Mouse (Mus musculus): ENCODE results near the gene Nfe2l3. TPM values are rescaled to one million over a fixed set of nuclear protein-coding genes. Genes with fewer than 3 reads are reported as not detected.
"Not testable (repeated sequence)": the region's sequence is repeated elsewhere in the genome, so short reads cannot be mapped to it uniquely, and the experiment has no call there.

Gene Nfe2l3
- 4.0 and 4.1 TPM in 2 replicates for polyA plus RNA-seq (2014; fragmentation: Nextera tagmentation; extraction: Ambion mirVana)

GRCm38 (mm10) chr6:51432535-51433397 lies at the start of gene Nfe2l3:
Gene Nfe2l3 (plus strand): TSS chr6:51432670.
- ATAC-seq (ENCODE audit: low read depth): peak; percentile 89

GRCm38 (mm10) chr6:51383769-51384755 lies 48.4 kb upstream of the Nfe2l3 start:
- 11% methylated on average over 26 of the region's 26 CpGs for WGBS
- Histone ChIP-seq H3K9me3 (ENCODE audit: control insufficient read depth, low read length) (no peaks in the 10 kb centered on the region), H3K4me1 (ENCODE audit: control insufficient read depth, insufficient read depth, low read length) (0 out of 2 replicates have a peak, but pooled peaks cover 3% of the 10 kb centered on the region), H3K36me3 (ENCODE audit: control insufficient read depth, insufficient read depth, low read length) (no peaks in the 10 kb centered on the region), H3K27me3 (replicated peaks; ENCODE audit: control insufficient read depth, insufficient read depth, low read length) (no peaks in the 10 kb centered on the region), H3K4me2 (ENCODE audit: low read depth, low read length) (peak overlapping the region; percentile 56), H3K9ac (ENCODE audit: low read depth, low read length) (peak overlapping the region; percentile 55), H3K4me3 (ENCODE audit: low read depth, low read length) (peak overlapping the region; percentile 32), H3K27ac (replicated peaks; ENCODE audit: low read depth, low read length) (0 out of 2 replicates have a peak overlapping the region, but pooled peaks have one; percentile 28)
- ATAC-seq (ENCODE audit: low read depth) (peak; percentile 58; the same call in 1 of the 2 replicates), DNase-seq (ENCODE audit: low spot score) (peak; percentile 97)

More at GRCm38 (mm10) chr6:51432535-51433397, at the start of gene Nfe2l3:
- no peaks in the 10 kb centered on the region for H3K36me3 ChIP-seq (ENCODE audit: control insufficient read depth, insufficient read depth, low read length)
- H3K4me1 ChIP-seq (ENCODE audit: control insufficient read depth, insufficient read depth, low read length): peaks cover 8% of the 10 kb centered on the region; the same call in 1 of the 2 replicates
- H3K4me2 ChIP-seq (ENCODE audit: low read depth, low read length): peak within 1 kb of the TSS; percentile 97
- peak within 1 kb of the TSS; percentile 57 for H3K9ac ChIP-seq (ENCODE audit: low read depth, low read length)
- no peaks in the 10 kb centered on the region for H3K9me3 ChIP-seq (ENCODE audit: control insufficient read depth, low read length)
- H3K27me3 ChIP-seq (replicated peaks; ENCODE audit: control insufficient read depth, insufficient read depth, low read length): peaks cover 35% of the 10 kb centered on the region
- no peak within 1 kb of the TSS for H3K27ac ChIP-seq (replicated peaks; ENCODE audit: low read depth, low read length)
- DNase-seq (ENCODE audit: low spot score): peak; percentile 73
- WGBS: 0% methylated on average over 31 of the region's 74 CpGs
- H3K4me3 ChIP-seq (ENCODE audit: low read depth, low read length): peak within 1 kb of the TSS; percentile 54

- Histone ChIP-seq H3K4me3 (ENCODE audit: low read depth, low read length) (no peak overlapping the region), H3K27ac (replicated peaks; ENCODE audit: low read depth, low read length) (peak overlapping the region; percentile 39; the same call in 1 of the 2 replicates), H3K9me3 (ENCODE audit: control insufficient read depth, low read length) (no peaks in the 10 kb centered on the region), H3K4me2 (ENCODE audit: low read depth, low read length) (no peak overlapping the region), H3K4me1 (ENCODE audit: control insufficient read depth, insufficient read depth, low read length) (peaks cover 10% of the 10 kb centered on the region), H3K9ac (ENCODE audit: low read depth, low read length) (no peak overlapping the region), H3K27me3 (replicated peaks; ENCODE audit: control insufficient read depth, insufficient read depth, low read length) (no peaks in the 10 kb centered on the region), H3K36me3 (ENCODE audit: control insufficient read depth, insufficient read depth, low read length) (no peaks in the 10 kb centered on the region)
- 20% methylated on average over 11 of the region's 11 CpGs for WGBS
- ATAC-seq (ENCODE audit: low read depth) (peak; percentile 84), DNase-seq (ENCODE audit: low spot score) (peak; percentile 72)
These were observed 42.0 kb upstream of the Nfe2l3 start for GRCm38 (mm10) chr6:51390505-51390904.

- H3K27ac ChIP-seq (replicated peaks; ENCODE audit: low read depth, low read length): no peak overlapping the region
- no peak overlapping the region for H3K4me3 ChIP-seq (ENCODE audit: low read depth, low read length)
- DNase-seq (ENCODE audit: low spot score) (no peak), ATAC-seq (ENCODE audit: low read depth) (no peak)
- no peak overlapping the region for H3K4me2 ChIP-seq (ENCODE audit: low read depth, low read length)
- H3K9ac ChIP-seq (ENCODE audit: low read depth, low read length): no peak overlapping the region
- H3K9me3 ChIP-seq (ENCODE audit: control insufficient read depth, low read length): no peaks in the 10 kb centered on the region
- H3K4me1 ChIP-seq (ENCODE audit: control insufficient read depth, insufficient read depth, low read length): peaks cover 14% of the 10 kb centered on the region
- no peaks in the 10 kb centered on the region for H3K27me3 ChIP-seq (replicated peaks; ENCODE audit: control insufficient read depth, insufficient read depth, low read length)
- H3K36me3 ChIP-seq (ENCODE audit: control insufficient read depth, insufficient read depth, low read length): no peaks in the 10 kb centered on the region
- WGBS: 52% methylated on average over 13 of the region's 13 CpGs
These were observed 40.5 kb upstream of the Nfe2l3 start for GRCm38 (mm10) chr6:51391816-51392490.

GRCm38 (mm10) chr6:51393341-51394128 lies 38.9 kb upstream of the Nfe2l3 start:
- H3K4me2 ChIP-seq (ENCODE audit: low read depth, low read length): no peak overlapping the region
- no peak overlapping the region for H3K4me3 ChIP-seq (ENCODE audit: low read depth, low read length)
- ATAC-seq (ENCODE audit: low read depth): peak; percentile 20; the same call in 1 of the 2 replicates
- no peaks in the 10 kb centered on the region for H3K9me3 ChIP-seq (ENCODE audit: control insufficient read depth, low read length)
- H3K4me1 ChIP-seq (ENCODE audit: control insufficient read depth, insufficient read depth, low read length): peaks cover 14% of the 10 kb centered on the region
- no peak overlapping the region for H3K27ac ChIP-seq (replicated peaks; ENCODE audit: low read depth, low read length)
- whole genome bisulfite sequencing: 54% methylated on average over 6 of the region's 6 CpGs
- no peaks in the 10 kb centered on the region for H3K27me3 ChIP-seq (replicated peaks; ENCODE audit: control insufficient read depth, insufficient read depth, low read length)
- H3K36me3 ChIP-seq (ENCODE audit: control insufficient read depth, insufficient read depth, low read length): no peaks in the 10 kb centered on the region
- no peak overlapping the region for H3K9ac ChIP-seq (ENCODE audit: low read depth, low read length)
- no peak for DNase-seq (ENCODE audit: low spot score)

- 77% methylated on average over 8 of the region's 8 CpGs for WGBS
- not testable (repeated sequence) for H3K27ac ChIP-seq (replicated peaks; ENCODE audit: low read depth, low read length); DNase-seq (ENCODE audit: low spot score); H3K4me3 ChIP-seq (ENCODE audit: low read depth, low read length); H3K36me3 ChIP-seq (ENCODE audit: control insufficient read depth, insufficient read depth, low read length); H3K4me2 ChIP-seq (ENCODE audit: low read depth, low read length); ATAC-seq (ENCODE audit: low read depth); H3K9ac ChIP-seq (ENCODE audit: low read depth, low read length); H3K9me3 ChIP-seq (ENCODE audit: control insufficient read depth, low read length); H3K27me3 ChIP-seq (replicated peaks; ENCODE audit: control insufficient read depth, insufficient read depth, low read length)
- H3K4me1 ChIP-seq (ENCODE audit: control insufficient read depth, insufficient read depth, low read length): peaks cover 19% of the 10 kb centered on the region
These were observed 38.1 kb upstream of the Nfe2l3 start for GRCm38 (mm10) chr6:51394367-51394766.

- H3K4me1 ChIP-seq (ENCODE audit: control insufficient read depth, insufficient read depth, low read length): peaks cover 19% of the 10 kb centered on the region
- 67% methylated on average over 3 of the region's 3 CpGs for WGBS
- not testable (repeated sequence) for H3K4me3 ChIP-seq (ENCODE audit: low read depth, low read length); H3K4me2 ChIP-seq (ENCODE audit: low read depth, low read length); H3K36me3 ChIP-seq (ENCODE audit: control insufficient read depth, insufficient read depth, low read length); H3K27me3 ChIP-seq (replicated peaks; ENCODE audit: control insufficient read depth, insufficient read depth, low read length); H3K27ac ChIP-seq (replicated peaks; ENCODE audit: low read depth, low read length); H3K9me3 ChIP-seq (ENCODE audit: control insufficient read depth, low read length); H3K9ac ChIP-seq (ENCODE audit: low read depth, low read length); DNase-seq (ENCODE audit: low spot score); ATAC-seq (ENCODE audit: low read depth)
These were observed 37.5 kb upstream of the Nfe2l3 start for GRCm38 (mm10) chr6:51394963-51395362.

All from embryonic facial prominence, embryonic 14.5 days (tissue).